Mouse (Mus musculus) MN1 (cell line): ENCODE data around the gene Bloc1s2.
A peak's percentile ranks its signal among the peaks of the same experiment; 100 is the strongest.

Experiments
- DNase-seq: peaks from one replicate; pipeline ENCODE4 v3.0.0-alpha.2; 2016; ENCODE audit warnings: low spot score

The Bloc1s2 gene

DNA sequence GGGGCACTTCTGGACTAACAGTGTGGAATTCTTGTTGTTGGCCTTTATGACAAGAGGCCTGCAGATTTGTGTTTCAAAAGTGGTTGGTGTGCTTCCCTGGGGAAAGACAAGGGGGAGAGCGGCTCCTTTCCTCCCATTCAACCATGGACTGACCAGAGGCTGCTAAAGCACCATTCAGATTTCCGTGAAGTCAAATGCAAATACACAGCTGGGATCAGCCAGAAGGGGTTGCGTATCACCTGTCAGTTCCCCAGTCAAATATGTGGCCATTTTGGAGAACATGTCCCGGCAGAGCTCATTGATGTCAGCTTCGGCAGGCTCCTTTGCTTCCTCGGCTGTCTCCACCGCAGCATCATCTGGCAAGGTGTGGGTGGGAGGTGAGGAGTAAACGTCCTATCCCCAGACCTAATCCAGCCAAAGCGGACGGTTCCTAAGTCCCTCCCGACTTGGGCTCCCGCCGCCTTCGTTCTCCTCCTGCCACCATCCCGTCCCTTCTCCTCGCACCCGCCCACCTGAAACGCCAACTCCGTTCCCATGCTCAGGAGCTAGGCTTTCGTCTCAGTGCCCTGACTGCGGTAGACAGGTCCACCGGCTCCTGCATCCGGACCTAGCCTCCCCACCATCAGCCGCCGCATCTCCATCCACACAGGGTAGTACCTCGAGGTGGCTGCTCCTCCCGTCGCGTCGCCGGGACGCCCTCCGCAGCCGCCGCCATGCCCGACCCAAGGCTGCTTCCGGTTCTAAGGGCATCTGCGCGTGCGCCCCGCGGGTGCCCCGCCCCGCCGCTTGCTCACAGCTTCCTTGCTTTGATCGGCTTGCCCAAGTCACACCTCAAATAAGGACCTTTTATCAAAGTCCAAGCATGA is at the start of gene Bloc1s2:
Gene Bloc1s2, minus strand, starts transcription at position 745 of the 866 bp plus-strand sequence.
- DNase-seq: peak; percentile 83

DNA sequence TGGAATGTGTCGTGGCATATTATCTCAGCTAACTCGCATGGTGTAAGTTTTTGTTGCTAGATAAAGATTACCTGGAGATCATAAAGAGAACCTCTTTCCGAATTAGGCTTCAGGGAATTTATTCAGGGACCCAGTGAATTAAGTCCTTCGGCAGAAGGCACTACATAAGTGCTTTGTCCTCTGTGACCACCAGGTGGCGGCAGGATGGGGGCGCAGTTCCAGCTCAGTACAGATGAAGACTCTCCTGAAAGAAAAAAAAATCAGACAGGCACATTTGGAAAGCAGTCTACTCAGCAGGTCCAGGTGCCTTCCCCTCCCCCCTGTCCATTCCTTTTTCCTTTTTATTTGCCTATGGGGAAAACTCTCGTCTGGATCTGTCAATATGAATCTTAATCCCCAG is 48.9 kb upstream of the Bloc1s2 start:
- peak; percentile 62 for DNase-seq

DNA sequence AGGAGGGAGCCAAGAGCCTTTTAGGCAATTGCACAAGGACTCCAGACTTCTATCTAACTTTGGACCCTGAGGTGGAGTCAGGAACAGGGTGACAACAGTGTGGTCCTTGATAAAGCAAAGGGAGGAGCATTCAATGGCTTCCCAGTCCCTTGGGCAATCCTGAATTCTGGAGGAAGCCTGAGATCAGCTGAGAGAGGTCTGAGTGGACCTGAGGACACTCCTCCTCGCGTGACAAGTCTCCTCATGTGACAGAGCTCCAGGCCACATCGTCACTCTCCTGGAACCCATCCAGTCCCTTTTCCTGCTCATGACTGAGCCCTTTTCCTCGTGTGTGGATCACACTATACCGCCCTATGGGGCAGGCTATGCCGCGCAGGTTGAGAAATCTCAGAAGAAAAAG is 47.7 kb upstream of the Bloc1s2 start:
- no peak for DNase-seq

DNA sequence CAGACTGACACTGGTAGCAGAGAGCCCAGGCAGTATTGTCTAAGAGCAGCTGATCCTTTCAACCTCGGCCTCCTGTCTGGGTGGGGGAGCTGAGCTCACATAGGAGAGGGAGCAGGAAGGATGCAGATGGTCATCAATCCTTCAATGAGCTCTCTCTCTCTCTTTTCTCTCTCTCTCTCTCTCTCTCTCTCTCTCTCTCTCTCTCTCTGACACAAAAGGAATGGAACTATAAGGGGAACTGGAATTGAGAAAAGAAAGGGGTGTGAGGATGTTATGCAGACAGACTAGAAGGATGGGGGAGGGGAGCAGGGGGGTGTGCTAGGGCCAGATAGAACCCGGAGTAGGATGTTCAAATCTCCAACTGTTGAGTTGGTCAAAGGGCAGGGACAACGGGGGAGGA is 46.1 kb upstream of the Bloc1s2 start, which contains the start of gene Pkd2l1:
Gene Pkd2l1, minus strand, starts transcription at position 101 of the 400 bp plus-strand sequence.
- no peak for DNase-seq

DNA sequence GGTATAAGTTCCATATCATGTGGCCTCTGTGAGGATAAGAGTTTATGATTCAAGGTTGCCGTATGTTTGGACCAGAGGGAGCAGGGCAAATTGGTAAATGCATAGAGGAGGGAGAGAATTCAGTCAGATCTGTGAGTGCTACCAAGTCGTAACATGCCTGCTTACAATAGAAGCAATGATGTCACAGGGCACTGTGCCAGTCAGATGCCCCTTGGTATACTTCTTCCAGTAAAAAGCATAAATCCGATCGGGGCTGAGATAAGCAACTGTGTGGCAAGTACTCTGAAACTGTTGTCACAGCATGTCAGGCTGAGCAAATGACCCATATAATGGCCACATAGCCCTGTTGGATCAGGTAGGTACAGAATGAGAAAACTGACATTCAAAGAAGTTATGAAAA is 42.8 kb upstream of the Bloc1s2 start:
- DNase-seq: no peak

DNA sequence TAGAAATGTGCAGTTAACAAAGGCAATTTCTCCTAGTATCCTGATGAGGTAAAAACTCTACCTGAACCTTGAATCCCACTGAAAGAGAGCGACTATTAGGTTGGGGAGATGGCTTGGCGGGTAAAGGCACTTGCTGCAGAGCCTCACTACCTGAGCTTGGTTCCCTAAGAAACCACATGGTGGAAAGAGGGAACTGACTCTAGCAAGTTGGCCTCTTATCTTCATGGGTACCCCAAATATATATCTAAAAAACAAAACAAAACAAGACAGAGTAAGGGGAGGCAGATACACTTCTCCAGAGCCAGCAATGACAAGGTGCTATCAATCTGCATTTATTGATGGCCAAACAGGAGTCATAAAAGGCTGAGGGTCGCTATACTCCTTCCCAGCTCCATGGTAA is 37.7 kb upstream of the Bloc1s2 start:
- no peak for DNase-seq

DNA sequence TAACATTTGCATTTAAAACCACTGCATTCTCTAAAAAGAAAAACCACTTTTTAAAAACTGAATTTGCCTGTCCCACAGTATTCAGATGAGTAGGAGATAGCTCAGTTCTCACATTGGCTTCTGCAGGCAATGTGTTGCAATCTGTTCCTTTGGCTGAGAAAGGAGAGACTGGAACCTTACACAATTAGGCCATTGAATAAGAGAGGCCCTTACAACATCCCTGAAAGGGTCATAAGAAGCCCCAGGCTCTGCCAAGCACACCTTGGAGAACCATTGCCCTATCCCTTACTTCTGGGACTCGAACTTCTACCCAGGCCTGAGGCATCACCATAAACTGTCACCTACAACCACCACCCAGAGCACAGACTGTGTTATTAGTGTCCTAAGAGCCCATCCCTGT is 34.3 kb upstream of the Bloc1s2 start:
- DNase-seq: no peak

DNA sequence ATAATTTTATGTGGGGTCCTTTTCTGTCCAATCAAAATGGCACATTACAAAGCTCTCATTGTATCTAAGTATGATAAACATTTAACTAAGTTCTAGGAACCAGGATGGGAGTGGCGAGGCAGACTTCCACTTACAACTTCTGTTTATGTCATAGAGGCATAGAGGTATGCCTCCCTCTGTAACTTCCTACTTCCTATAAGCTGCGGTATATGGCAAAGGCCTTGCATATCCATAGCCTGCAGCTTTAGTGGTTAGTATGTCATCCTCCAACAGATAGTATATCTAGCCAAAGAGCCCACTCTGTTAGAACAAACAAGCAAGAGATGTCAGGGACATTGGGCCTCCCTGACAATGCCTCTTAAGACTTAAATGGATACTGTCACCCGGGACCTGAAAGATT is 30.5 kb upstream of the Bloc1s2 start:
- DNase-seq: no peak

DNA sequence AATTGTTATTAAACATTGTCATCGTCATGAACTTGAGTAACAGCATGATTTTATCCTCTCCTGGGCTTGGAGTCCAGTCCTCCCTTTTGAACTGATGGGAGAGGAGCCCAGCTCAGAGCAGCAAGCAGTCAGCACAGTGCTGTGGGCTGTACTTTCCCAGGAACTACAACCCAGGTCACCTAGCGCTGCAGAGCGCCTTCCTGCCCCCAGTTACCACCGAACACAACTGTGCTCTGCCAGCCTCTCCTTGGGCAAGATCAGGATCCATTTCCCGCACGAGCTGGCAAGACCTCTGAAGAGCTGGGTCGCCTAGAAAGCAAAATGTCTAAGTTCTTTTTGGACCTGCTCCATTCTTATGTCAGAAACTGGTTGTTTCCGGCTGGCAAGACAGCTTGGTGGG is 28.6 kb upstream of the Bloc1s2 start:
- DNase-seq: no peak

DNA sequence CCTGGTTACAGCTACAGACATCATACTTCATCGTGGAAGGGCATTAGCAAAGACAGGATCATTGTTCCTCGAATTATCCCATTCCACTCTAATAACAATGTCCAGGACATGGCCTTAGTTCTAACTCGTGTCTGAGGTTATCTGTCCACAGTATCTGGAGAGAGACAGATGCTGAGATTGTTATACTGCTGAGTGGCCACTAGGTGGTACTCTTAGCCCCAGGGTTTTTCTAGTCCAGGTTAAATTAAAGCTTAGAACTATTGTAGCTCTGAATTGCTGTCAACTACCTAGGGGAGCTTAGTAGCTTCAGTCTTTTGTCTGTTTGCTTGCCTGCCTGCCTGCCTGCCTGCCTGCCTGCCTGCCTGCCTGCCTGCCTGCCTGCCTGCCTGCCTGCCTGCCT is 15.3 kb upstream of the Bloc1s2 start:
- DNase-seq: peak; percentile 44

DNA sequence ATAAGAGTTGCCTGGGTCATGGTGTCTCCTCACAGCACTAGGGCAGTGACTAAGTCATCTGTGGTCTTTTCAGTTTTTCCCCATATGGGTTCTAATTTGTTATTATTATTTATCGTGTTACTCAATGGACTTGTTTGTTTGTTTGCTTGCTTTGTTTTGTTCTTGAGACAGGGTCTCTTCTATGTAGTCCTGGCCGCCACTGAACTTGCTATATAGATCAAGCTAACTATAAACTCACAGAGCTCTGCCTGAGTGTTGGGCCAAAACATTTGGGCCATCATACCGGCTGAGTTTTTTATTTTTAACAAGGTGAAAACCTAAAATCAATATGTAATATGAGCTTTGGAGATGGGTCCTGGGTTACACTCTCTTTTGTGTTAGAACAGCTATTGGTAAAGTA is 13.1 kb upstream of the Bloc1s2 start:
- DNase-seq: no peak

DNA sequence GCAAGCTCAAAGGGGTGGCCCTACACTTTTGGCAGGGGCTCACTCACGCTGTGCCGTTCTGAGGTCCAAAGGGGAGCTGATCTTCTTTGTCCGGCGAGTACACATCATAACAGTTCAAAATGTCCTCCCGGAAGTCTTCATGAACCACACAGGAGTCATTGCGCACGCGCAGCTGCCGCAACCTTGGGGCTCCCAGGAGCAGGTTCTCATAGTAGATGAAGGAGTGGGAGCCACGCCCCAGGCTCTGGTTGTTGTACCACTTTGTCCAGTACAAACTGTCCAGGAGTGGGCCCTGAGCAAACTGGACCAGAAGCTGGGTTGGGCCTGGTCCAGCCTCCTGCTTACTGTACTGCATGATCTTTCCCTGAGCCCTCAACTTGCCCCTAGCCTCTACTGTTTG is 10.8 kb upstream of the Bloc1s2 start:
- DNase-seq: no peak

DNA sequence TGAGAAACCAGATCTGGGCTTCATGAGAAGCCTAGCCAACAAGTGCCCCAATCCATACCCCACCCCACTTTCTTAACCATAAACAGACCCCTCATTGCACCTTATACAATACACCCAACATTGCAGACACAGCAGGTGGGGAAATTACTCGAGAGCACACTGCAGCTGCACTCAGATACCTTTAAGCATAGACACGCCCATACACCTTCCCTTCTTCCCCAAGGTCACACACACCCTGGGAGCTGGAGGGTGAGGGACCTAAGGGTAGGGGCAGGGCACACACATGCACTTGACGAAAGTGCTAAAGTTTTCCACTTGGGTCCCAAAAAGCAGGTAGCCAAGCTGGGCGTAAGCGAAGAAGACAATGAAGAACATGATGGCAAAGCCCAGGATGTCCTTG is 7.5 kb upstream of the Bloc1s2 start:
- no peak for DNase-seq

DNA sequence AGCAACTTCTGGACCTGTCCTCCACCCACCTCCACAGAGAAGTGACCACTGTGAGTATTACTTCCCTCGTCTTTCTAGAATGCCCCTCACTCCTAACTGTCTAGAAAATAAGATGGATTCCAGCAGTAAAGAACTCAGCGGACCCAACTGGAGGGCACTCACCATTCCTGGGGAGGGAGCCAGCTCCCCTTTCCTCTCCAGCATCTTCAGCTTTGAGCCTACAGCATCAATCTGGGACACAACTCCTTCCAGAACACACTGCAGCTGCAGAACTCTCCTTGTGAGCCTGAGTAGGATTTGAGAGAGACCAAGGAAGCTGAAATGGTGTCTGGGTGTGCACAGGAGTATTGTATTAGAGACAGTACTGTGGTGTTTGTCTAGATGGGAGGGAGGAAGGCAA is 2.7 kb upstream of the Bloc1s2 start:
- DNase-seq: no peak

DNA sequence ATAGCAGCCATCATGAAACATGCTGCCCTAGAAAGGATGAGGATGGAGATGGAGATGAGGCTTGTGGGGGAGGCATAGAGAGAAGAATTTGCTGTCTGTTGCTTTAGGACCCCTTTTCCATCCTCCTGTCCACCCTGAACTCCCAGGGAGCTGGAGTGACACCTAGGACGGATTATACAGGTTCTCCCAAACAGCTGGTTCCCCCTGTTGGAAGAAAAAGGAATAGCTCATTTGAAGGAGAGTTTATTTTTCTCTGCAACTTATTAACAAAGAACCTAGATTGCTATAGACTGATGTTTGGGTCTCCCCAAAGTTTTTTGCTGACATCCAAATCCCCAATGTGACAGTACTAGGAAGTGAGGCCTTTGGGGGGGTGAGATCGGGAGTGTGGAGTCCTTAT is 2.1 kb upstream of the Bloc1s2 start:
- DNase-seq: no peak

DNA sequence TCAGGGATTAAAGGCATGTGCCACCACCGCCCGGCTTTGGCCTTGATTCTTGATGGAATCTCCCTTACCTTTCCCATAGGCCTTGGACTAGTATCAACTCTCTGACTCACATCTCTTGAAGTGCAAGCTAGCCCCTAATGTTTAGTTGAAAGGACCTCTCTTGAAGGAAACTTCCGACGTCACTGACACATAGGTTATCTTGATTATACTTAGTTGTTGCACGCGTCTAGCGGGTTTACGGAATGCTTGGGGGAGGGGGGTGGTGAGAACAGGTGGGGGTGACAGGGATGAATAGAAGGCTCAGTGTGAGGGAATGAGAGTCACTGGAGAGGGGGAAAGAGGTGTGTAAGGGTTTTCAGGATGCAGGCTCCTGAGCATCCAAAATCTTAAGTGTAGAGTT is 705 bp upstream of the Bloc1s2 start:
- DNase-seq: no peak

DNA sequence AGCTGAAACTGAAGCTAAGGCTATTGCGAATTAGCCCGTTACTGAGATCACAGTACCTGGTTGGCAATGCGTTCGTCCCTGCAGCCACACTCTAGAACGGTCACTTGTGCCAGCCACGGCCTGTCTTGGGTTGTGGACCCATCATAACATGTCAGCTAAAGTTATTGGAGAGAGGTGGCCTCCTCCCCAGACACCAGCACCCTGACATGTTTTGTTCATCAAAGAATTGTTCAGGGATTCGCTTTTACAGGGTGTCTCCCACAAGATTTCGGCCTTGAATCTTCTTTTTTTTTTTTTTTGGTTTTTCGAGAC is 278 bp upstream of the Bloc1s2 start:
- no peak for DNase-seq

DNA sequence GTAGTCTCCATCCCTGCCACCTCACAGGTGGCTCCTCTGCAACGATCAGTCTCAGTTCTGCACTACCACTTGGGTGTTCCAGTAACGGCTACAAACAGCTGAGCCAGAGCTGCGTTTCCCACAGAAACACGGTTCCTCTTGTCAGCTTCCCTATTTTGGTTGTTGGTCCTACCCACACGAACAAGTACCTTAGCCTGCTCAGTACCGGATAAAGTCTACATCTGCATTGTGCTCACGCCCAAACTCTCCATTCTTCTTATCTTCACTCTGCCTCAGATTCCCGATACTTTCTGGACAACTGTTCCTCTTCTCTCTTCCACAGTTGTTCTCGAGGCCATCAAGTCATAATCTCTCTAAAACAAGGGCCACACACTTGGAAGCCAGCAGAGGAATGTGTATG is 1.9 kb downstream of the Bloc1s2 start:
- no peak for DNase-seq

DNA sequence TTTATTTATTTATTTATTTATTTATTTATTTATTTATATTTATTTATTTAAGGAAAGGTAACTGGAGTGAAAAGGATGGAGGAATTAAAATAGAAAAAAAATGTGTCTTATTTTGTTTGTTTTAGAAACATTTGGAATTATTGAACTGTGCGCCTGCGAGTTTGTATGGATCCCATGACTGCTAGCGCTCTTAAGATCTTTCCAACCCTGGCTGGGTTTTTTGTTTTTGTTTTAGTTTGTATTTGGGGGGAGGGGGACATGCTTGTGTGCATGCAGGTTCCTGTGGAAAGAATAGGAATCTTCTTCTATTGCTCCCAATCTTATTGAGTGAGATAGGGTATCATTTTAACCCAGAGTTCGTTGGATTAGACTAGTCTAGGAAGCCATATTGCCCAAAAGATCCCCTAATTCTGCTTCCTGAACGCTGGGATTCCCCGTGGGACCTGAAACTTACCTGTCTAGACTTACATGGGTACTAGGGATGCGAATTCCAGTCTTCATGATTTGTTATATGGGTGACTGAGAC is 10.2 kb downstream of the Bloc1s2 start:
- DNase-seq: no peak

DNA sequence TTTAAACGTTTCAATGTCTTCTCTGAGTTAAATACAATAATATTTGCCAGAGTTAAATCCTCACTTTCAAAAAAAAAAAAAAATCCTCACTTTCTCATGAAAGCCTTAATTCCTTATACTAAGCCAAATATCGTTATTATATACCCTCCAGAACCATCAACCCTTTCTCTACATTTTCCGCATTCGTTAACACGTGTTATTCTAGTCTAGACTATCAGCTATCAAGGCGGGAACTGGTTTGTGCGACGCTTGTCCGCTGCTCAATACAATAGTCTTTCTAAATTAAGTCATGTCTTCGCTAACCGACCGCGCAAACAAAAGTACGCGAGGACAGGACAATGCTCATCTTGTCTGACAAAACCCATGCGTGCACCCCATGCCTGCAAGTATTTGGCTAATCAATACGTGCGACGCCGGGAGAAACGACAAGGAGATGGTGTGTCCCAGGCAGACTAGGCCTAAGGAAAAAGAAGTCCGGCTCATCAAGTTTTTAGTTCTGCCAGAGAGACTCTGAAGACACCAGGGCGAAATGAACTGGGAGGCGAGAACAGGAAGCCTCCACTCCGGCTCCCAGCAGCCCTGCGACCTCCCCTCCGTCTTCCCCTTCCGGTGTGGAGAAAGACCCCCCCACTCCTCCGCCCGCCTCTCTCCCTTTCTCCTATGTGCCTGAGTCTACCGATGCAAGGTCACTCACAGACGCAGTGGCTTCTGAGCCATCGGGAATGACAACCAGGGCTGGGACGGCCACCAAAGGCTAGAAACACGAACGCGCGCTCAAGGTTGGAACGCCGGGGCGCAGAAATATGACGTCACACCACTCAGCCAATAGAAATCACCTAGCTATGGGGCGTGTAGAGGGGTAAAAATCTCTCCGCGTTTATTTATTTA is 10.9 kb downstream of the Bloc1s2 start, which contains the start of gene Cwf19l1:
Gene Cwf19l1, minus strand, starts transcription at position 805 of the 888 bp plus-strand sequence.
- DNase-seq: peak; percentile 88

DNA sequence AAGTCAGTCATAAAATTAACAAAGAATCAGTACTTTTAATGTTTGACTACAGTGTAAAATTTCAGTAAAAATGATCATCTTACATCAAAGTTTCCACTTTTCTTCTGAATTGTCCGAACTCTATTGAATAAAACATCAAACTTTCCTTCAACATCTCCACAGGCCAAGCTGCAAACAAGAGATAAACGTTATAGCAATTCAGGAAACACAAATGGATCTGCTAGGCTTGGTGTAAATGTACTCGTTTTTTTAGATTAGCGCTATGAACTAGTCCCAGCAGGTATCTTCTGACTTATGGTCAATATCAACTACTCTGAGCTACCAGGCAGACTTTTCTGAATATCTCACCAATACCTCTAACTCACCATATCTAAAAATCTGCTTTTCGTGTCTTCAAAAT is 13.3 kb downstream of the Bloc1s2 start:
- no peak for DNase-seq

DNA sequence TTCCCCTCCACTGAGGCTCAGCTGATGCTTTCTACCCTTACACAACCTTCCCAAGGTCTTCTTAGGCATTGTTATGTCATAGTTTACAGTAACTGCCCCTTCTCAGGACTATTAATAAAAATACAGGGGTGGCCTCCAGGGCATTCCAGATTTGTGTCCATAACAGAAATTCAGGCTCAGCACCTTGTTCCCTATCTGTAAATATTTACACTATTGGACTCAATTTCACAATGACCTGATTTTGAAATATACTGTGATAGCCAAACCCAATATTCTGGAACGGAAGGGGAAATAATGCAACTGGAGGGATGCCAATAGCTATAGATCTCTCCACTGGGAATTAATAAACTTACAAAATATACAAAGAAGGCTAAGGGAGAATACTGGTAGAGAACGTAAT is 17.7 kb downstream of the Bloc1s2 start:
- no peak for DNase-seq
